Mouse (Mus musculus): Measurements from ENCODE around the gene Ankfn1. TPM values are rescaled to one million over a fixed set of nuclear protein-coding genes. Genes with fewer than 3 reads are reported as not detected.

The Ankfn1 gene
- 2.0 and 2.8 TPM in 2 replicates for polyA plus RNA-seq (2015; fragmentation: Nextera tagmentation; extraction: Ambion mirVana)

GRCm38 (mm10) chr11:89777431-89777830, at the start of gene Ankfn1:
Ankfn1 (minus strand) TSS chr11:89777653.
- WGBS: 44% methylated on average over 7 of the region's 7 CpGs
- H3K36me3 ChIP-seq: no peaks in the 10 kb centered on the region
- no peaks in the 10 kb centered on the region for H3K27me3 ChIP-seq
- H3K27ac ChIP-seq: peak within 1 kb of the TSS; percentile 25; the same call in 1 of the 2 replicates
- H3K4me1 ChIP-seq (replicated peaks): 0 out of 2 replicates have a peak, but pooled peaks cover 10% of the 10 kb centered on the region
- no peak for ATAC-seq (ENCODE audit: low FRiP score)
- no peaks in the 10 kb centered on the region for H3K9me3 ChIP-seq
- H3K4me3 ChIP-seq: no peak within 1 kb of the TSS
- H3K9ac ChIP-seq: 0 out of 2 replicates have a peak within 1 kb of the TSS, but pooled peaks have one; percentile 31
- peak within 1 kb of the TSS; percentile 26; the same call in 1 of the 2 replicates for H3K4me2 ChIP-seq

GRCm38 (mm10) chr11:89823661-89824446, 46.4 kb upstream of the Ankfn1 start:
- H3K36me3 ChIP-seq: no peaks in the 10 kb centered on the region
- ATAC-seq (ENCODE audit: low FRiP score): no peak
- H3K4me3 ChIP-seq: no peak overlapping the region
- WGBS: 77% methylated on average over 8 of the region's 8 CpGs
- H3K4me1 ChIP-seq (replicated peaks): no peaks in the 10 kb centered on the region
- H3K9me3 ChIP-seq: no peaks in the 10 kb centered on the region
- no peak overlapping the region for H3K4me2 ChIP-seq
- H3K27me3 ChIP-seq: no peaks in the 10 kb centered on the region
- no peak overlapping the region for H3K27ac ChIP-seq
- H3K9ac ChIP-seq: no peak overlapping the region

- Histone ChIP-seq H3K27ac (no peak overlapping the region), H3K4me1 (replicated peaks) (no peaks in the 10 kb centered on the region), H3K4me3 (no peak overlapping the region), H3K36me3 (no peaks in the 10 kb centered on the region), H3K27me3 (no peaks in the 10 kb centered on the region), H3K9ac (no peak overlapping the region), H3K9me3 (no peaks in the 10 kb centered on the region), H3K4me2 (no peak overlapping the region)
- 21% methylated on average over 4 of the region's 4 CpGs for WGBS
- ATAC-seq (ENCODE audit: low FRiP score): no peak
Measured at GRCm38 (mm10) chr11:89818594-89818993, 41.1 kb upstream of the Ankfn1 start.

- no peak for ATAC-seq (ENCODE audit: low FRiP score)
- 82% methylated on average over 1 of the region's 1 CpGs for WGBS
- H3K36me3 ChIP-seq: no peaks in the 10 kb centered on the region
- no peaks in the 10 kb centered on the region for H3K4me1 ChIP-seq (replicated peaks)
- H3K4me3 ChIP-seq: no peak overlapping the region
- H3K27ac ChIP-seq: no peak overlapping the region
- H3K27me3 ChIP-seq: no peaks in the 10 kb centered on the region
- H3K4me2 ChIP-seq: no peak overlapping the region
- no peak overlapping the region for H3K9ac ChIP-seq
- no peaks in the 10 kb centered on the region for H3K9me3 ChIP-seq
Measured at GRCm38 (mm10) chr11:89811403-89811802, 34.0 kb upstream of the Ankfn1 start.

- Histone ChIP-seq H3K4me1 (replicated peaks) (peaks cover 8% of the 10 kb centered on the region), H3K36me3 (no peaks in the 10 kb centered on the region), H3K9ac (no peak overlapping the region), H3K27ac (no peak overlapping the region), H3K4me2 (no peak overlapping the region), H3K27me3 (no peaks in the 10 kb centered on the region), H3K4me3 (no peak overlapping the region), H3K9me3 (no peaks in the 10 kb centered on the region)
- 81% methylated on average over 11 of the region's 11 CpGs for WGBS
- no peak for ATAC-seq (ENCODE audit: low FRiP score)
Measured at GRCm38 (mm10) chr11:89807998-89808397, 30.5 kb upstream of the Ankfn1 start.

GRCm38 (mm10) chr11:89804822-89805221, 27.4 kb upstream of the Ankfn1 start:
- Histone ChIP-seq H3K27me3 (no peaks in the 10 kb centered on the region), H3K4me3 (no peak overlapping the region), H3K9ac (no peak overlapping the region), H3K4me2 (no peak overlapping the region), H3K9me3 (no peaks in the 10 kb centered on the region), H3K4me1 (replicated peaks) (peaks cover 8% of the 10 kb centered on the region), H3K27ac (peak overlapping the region; percentile 48; the same call in 1 of the 2 replicates), H3K36me3 (no peaks in the 10 kb centered on the region)
- no peak for ATAC-seq (ENCODE audit: low FRiP score)
- 49% methylated on average over 5 of the region's 5 CpGs for WGBS

- no peaks in the 10 kb centered on the region for H3K27me3 ChIP-seq
- peaks cover 8% of the 10 kb centered on the region for H3K4me1 ChIP-seq (replicated peaks)
- no peaks in the 10 kb centered on the region for H3K9me3 ChIP-seq
- ATAC-seq (ENCODE audit: low FRiP score): no peak
- H3K36me3 ChIP-seq: no peaks in the 10 kb centered on the region
- no peak overlapping the region for H3K4me2 ChIP-seq
- WGBS: 85% methylated on average over 5 of the region's 5 CpGs
- H3K4me3 ChIP-seq: no peak overlapping the region
- H3K27ac ChIP-seq: no peak overlapping the region
- H3K9ac ChIP-seq: no peak overlapping the region
Measured at GRCm38 (mm10) chr11:89803974-89804373, 26.5 kb upstream of the Ankfn1 start.

- no peaks in the 10 kb centered on the region for H3K4me1 ChIP-seq (replicated peaks)
- H3K4me3 ChIP-seq: no peak overlapping the region
- ATAC-seq (ENCODE audit: low FRiP score): no peak
- no peaks in the 10 kb centered on the region for H3K9me3 ChIP-seq
- WGBS: 73% methylated on average over 3 of the region's 3 CpGs
- no peaks in the 10 kb centered on the region for H3K36me3 ChIP-seq
- H3K4me2 ChIP-seq: no peak overlapping the region
- H3K27me3 ChIP-seq: no peaks in the 10 kb centered on the region
- no peak overlapping the region for H3K27ac ChIP-seq
- H3K9ac ChIP-seq: no peak overlapping the region
Measured at GRCm38 (mm10) chr11:89792709-89793108, 15.3 kb upstream of the Ankfn1 start.

GRCm38 (mm10) chr11:89776070-89776469, 1.4 kb downstream of the Ankfn1 start:
- Histone ChIP-seq H3K4me2 (no peak overlapping the region), H3K4me1 (replicated peaks) (0 out of 2 replicates have a peak, but pooled peaks cover 10% of the 10 kb centered on the region), H3K9ac (no peak overlapping the region), H3K4me3 (no peak overlapping the region), H3K36me3 (no peaks in the 10 kb centered on the region), H3K9me3 (no peaks in the 10 kb centered on the region), H3K27ac (no peak overlapping the region), H3K27me3 (no peaks in the 10 kb centered on the region)
- WGBS: 70% methylated on average over 3 of the region's 3 CpGs
- ATAC-seq (ENCODE audit: low FRiP score): no peak

GRCm38 (mm10) chr11:89774913-89775312, 2.5 kb downstream of the Ankfn1 start:
- H3K27me3 ChIP-seq: no peaks in the 10 kb centered on the region
- 82% methylated on average over 3 of the region's 3 CpGs for WGBS
- 0 out of 2 replicates have a peak, but pooled peaks cover 10% of the 10 kb centered on the region for H3K4me1 ChIP-seq (replicated peaks)
- H3K27ac ChIP-seq: no peak overlapping the region
- no peak overlapping the region for H3K4me2 ChIP-seq
- no peak overlapping the region for H3K9ac ChIP-seq
- H3K9me3 ChIP-seq: no peaks in the 10 kb centered on the region
- no peak for ATAC-seq (ENCODE audit: low FRiP score)
- no peaks in the 10 kb centered on the region for H3K36me3 ChIP-seq
- no peak overlapping the region for H3K4me3 ChIP-seq

GRCm38 (mm10) chr11:89772941-89773340, 4.5 kb downstream of the Ankfn1 start:
- H3K27me3 ChIP-seq: no peaks in the 10 kb centered on the region
- no peaks in the 10 kb centered on the region for H3K36me3 ChIP-seq
- H3K4me3 ChIP-seq: no peak overlapping the region
- no peaks in the 10 kb centered on the region for H3K9me3 ChIP-seq
- H3K4me1 ChIP-seq (replicated peaks): 0 out of 2 replicates have a peak, but pooled peaks cover 10% of the 10 kb centered on the region
- H3K4me2 ChIP-seq: no peak overlapping the region
- no peak overlapping the region for H3K9ac ChIP-seq
- no peak overlapping the region for H3K27ac ChIP-seq
- whole genome bisulfite sequencing: 72% methylated on average over 2 of the region's 2 CpGs
- ATAC-seq (ENCODE audit: low FRiP score): no peak

- 40% methylated on average over 2 of the region's 2 CpGs for WGBS
- Histone ChIP-seq H3K9ac (no peak overlapping the region), H3K4me3 (no peak overlapping the region), H3K36me3 (no peaks in the 10 kb centered on the region), H3K4me2 (no peak overlapping the region), H3K27ac (0 out of 2 replicates have a peak overlapping the region, but pooled peaks have one; percentile 23), H3K27me3 (no peaks in the 10 kb centered on the region), H3K4me1 (replicated peaks) (peaks cover 13% of the 10 kb centered on the region), H3K9me3 (no peaks in the 10 kb centered on the region)
- no peak for ATAC-seq (ENCODE audit: low FRiP score)
Measured at GRCm38 (mm10) chr11:89765770-89766148, 11.7 kb downstream of the Ankfn1 start.

Data from hindbrain, embryonic 13.5 days (tissue).